Mouse (Mus musculus) hindbrain, embryonic 12.5 days (tissue): ENCODE measurements around the gene Tead3. TPM values are rescaled to one million over a fixed set of nuclear protein-coding genes. Genes with fewer than 3 reads are reported as not detected.
"Not testable (repeated sequence)": the region's sequence is repeated elsewhere in the genome, so short reads cannot be mapped to it uniquely, and the experiment has no call there.

Source experiments
- ATAC-seq: fragments of 200-750 bp; cut with Nextera tagmentation; 2 replicates; pipeline ENCODE4 v1.8.0; 2017; ENCODE audit warnings: moderate TSS enrichment; ENCODE audit not compliant: low FRiP score
- H3K27ac ChIP-seq: fragments of 300-500 bp; sonication (generic); 2 replicates; pipeline ENCODE4 v1.5.1; 2016; ENCODE audit warnings: mild to moderate bottlenecking
- H3K27me3 ChIP-seq: fragments of 300-500 bp; sonication (generic); 2 replicates; pipeline ENCODE4 v1.6.1; 2016; ENCODE audit warnings: mild to moderate bottlenecking
- H3K36me3 ChIP-seq: fragments of 300-500 bp; sonication (generic); 2 replicates; pipeline ENCODE4 v1.6.1; 2016; ENCODE audit warnings: mild to moderate bottlenecking
- H3K4me1 ChIP-seq: fragments of 300-500 bp; sonication (generic); 2 replicates; pipeline ENCODE4 v1.6.1; 2016
- H3K4me2 ChIP-seq: fragments of 300-500 bp; sonication (generic); replicated peaks from 2 replicates; pipeline ENCODE4 v1.6.1; 2016; ENCODE audit warnings: mild to moderate bottlenecking
- H3K4me3 ChIP-seq: fragments of 300-500 bp; sonication (generic); 2 replicates; pipeline ENCODE4 v1.5.1; 2016; ENCODE audit warnings: mild to moderate bottlenecking
- H3K9ac ChIP-seq: fragments of 300-500 bp; sonication (generic); 2 replicates; pipeline ENCODE4 v1.6.1; 2016; ENCODE audit warnings: mild to moderate bottlenecking, moderate library complexity
- H3K9me3 ChIP-seq: fragments of 300-500 bp; sonication (generic); replicated peaks from 2 replicates; pipeline ENCODE4 v1.6.1; 2016; ENCODE audit warnings: mild to moderate bottlenecking
- WGBS: fragments of 180-500 bp; shearing (Covaris S2); methylation state at CpG from one replicate; pipeline ENCODE4 v1.1.7; 2016; 5-methylcytosine and 5-hydroxymethylcytosine counted together
- polyA plus RNA-seq: library from polyadenylated mRNA; unstranded; fragments of >200 nt; fragmentation: Nextera tagmentation; extraction: Ambion mirVana; gene quantifications from 2 replicates; pipeline ENCODE4 v1.2.1, GENCODE M21; 2016

The Tead3 gene
- polyA plus RNA-seq, 1 experiment from 2014 or later: 7.0 TPM

- H3K4me3 ChIP-seq: no peak overlapping the region
- no peaks in the 10 kb centered on the region for H3K9me3 ChIP-seq
- H3K36me3 ChIP-seq: peaks cover 30% of the 10 kb centered on the region
- H3K9ac ChIP-seq: no peak overlapping the region
- WGBS: 94% methylated on average over 8 of the region's 8 CpGs
- ATAC-seq: no peak
- no peak overlapping the region for H3K27ac ChIP-seq
- H3K27me3 ChIP-seq: no peaks in the 10 kb centered on the region
- no peak overlapping the region for H3K4me2 ChIP-seq
- peaks cover 19% of the 10 kb centered on the region for H3K4me1 ChIP-seq
These were observed 24.9 kb downstream of the Tead3 start for GRCm38 (mm10) chr17:28325751-28326150.

- H3K4me2 ChIP-seq, H3K9me3 ChIP-seq, H3K27ac ChIP-seq, ATAC-seq, H3K4me3 ChIP-seq, H3K9ac ChIP-seq, H3K27me3 ChIP-seq: not testable (repeated sequence)
- H3K4me1 ChIP-seq: peaks cover 11% of the 10 kb centered on the region
- H3K36me3 ChIP-seq: peaks cover 35% of the 10 kb centered on the region
- 97% methylated on average over 7 of the region's 7 CpGs for WGBS
These were observed 26.2 kb downstream of the Tead3 start for GRCm38 (mm10) chr17:28324416-28324815.

- Histone ChIP-seq H3K4me1 (peaks cover 7% of the 10 kb centered on the region), H3K36me3 (peaks cover 38% of the 10 kb centered on the region), H3K27ac (no peak overlapping the region), H3K4me3 (no peak overlapping the region), H3K4me2 (no peak overlapping the region), H3K27me3 (no peaks in the 10 kb centered on the region), H3K9ac (no peak overlapping the region), H3K9me3 (no peaks in the 10 kb centered on the region)
- 92% methylated on average over 8 of the region's 8 CpGs for WGBS
- no peak for ATAC-seq
These were observed 26.8 kb downstream of the Tead3 start for GRCm38 (mm10) chr17:28323786-28324185.

GRCm38 (mm10) chr17:28321700-28322099, 28.9 kb downstream of the Tead3 start:
- H3K9ac ChIP-seq: no peak overlapping the region
- H3K36me3 ChIP-seq: peaks cover 55% of the 10 kb centered on the region
- no peak overlapping the region for H3K4me2 ChIP-seq
- no peak overlapping the region for H3K4me3 ChIP-seq
- 92% methylated on average over 4 of the region's 4 CpGs for WGBS
- no peaks in the 10 kb centered on the region for H3K27me3 ChIP-seq
- no peak overlapping the region for H3K27ac ChIP-seq
- H3K9me3 ChIP-seq: no peaks in the 10 kb centered on the region
- no peaks in the 10 kb centered on the region for H3K4me1 ChIP-seq
- ATAC-seq: no peak

GRCm38 (mm10) chr17:28317725-28318124, 32.9 kb downstream of the Tead3 start:
- Histone ChIP-seq H3K4me1 (peaks cover 22% of the 10 kb centered on the region), H3K9ac (no peak overlapping the region), H3K4me2 (no peak overlapping the region), H3K4me3 (no peak overlapping the region), H3K27me3 (no peaks in the 10 kb centered on the region), H3K9me3 (no peaks in the 10 kb centered on the region), H3K27ac (no peak overlapping the region), H3K36me3 (peaks cover 62% of the 10 kb centered on the region)
- no peak for ATAC-seq
- 81% methylated on average over 9 of the region's 9 CpGs for WGBS

GRCm38 (mm10) chr17:28317091-28317490, 33.5 kb downstream of the Tead3 start:
- 61% methylated on average over 8 of the region's 8 CpGs for WGBS
- no peak for ATAC-seq
- Histone ChIP-seq H3K9ac (no peak overlapping the region), H3K4me1 (peaks cover 24% of the 10 kb centered on the region), H3K27me3 (no peaks in the 10 kb centered on the region), H3K27ac (no peak overlapping the region), H3K9me3 (no peaks in the 10 kb centered on the region), H3K36me3 (peaks cover 56% of the 10 kb centered on the region), H3K4me2 (no peak overlapping the region), H3K4me3 (no peak overlapping the region)

- no peak overlapping the region for H3K4me3 ChIP-seq
- no peak for ATAC-seq
- 93% methylated on average over 9 of the region's 9 CpGs for WGBS
- H3K9me3 ChIP-seq: no peaks in the 10 kb centered on the region
- no peak overlapping the region for H3K4me2 ChIP-seq
- H3K4me1 ChIP-seq: peaks cover 24% of the 10 kb centered on the region
- peaks cover 50% of the 10 kb centered on the region for H3K36me3 ChIP-seq
- no peak overlapping the region for H3K27ac ChIP-seq
- H3K27me3 ChIP-seq: no peaks in the 10 kb centered on the region
- H3K9ac ChIP-seq: no peak overlapping the region
These were observed 34.1 kb downstream of the Tead3 start for GRCm38 (mm10) chr17:28316476-28316875.

GRCm38 (mm10) chr17:28315611-28316160, 34.9 kb downstream of the Tead3 start:
- ATAC-seq: no peak
- no peak overlapping the region for H3K27ac ChIP-seq
- no peaks in the 10 kb centered on the region for H3K9me3 ChIP-seq
- H3K4me2 ChIP-seq: 0 out of 2 replicates have a peak overlapping the region, but pooled peaks have one; percentile 8
- H3K4me3 ChIP-seq: no peak overlapping the region
- H3K36me3 ChIP-seq: peaks cover 42% of the 10 kb centered on the region
- H3K9ac ChIP-seq: peak overlapping the region; percentile 27; the same call in 1 of the 2 replicates
- 72% methylated on average over 20 of the region's 20 CpGs for WGBS
- H3K27me3 ChIP-seq: no peaks in the 10 kb centered on the region
- H3K4me1 ChIP-seq: peaks cover 24% of the 10 kb centered on the region

- Histone ChIP-seq H3K4me2 (peak overlapping the region; percentile 85), H3K27me3 (no peaks in the 10 kb centered on the region), H3K27ac (peak overlapping the region; percentile 79), H3K9me3 (no peaks in the 10 kb centered on the region), H3K36me3 (peaks cover 30% of the 10 kb centered on the region), H3K9ac (peak overlapping the region; percentile 85), H3K4me3 (peak overlapping the region; percentile 77), H3K4me1 (peaks cover 24% of the 10 kb centered on the region)
- WGBS: 1% methylated on average over 11 of the region's 11 CpGs
- peak; percentile 12 for ATAC-seq
These were observed 36.8 kb downstream of the Tead3 start for GRCm38 (mm10) chr17:28313880-28314225.

GRCm38 (mm10) chr17:28313212-28313879, 37.3 kb downstream of the Tead3 start, which contains the start of gene Fance:
Gene Fance (plus strand): TSS chr17:28313519.
- no peaks in the 10 kb centered on the region for H3K27me3 ChIP-seq
- ATAC-seq: peak; percentile 97
- peaks cover 28% of the 10 kb centered on the region for H3K4me1 ChIP-seq
- no peaks in the 10 kb centered on the region for H3K9me3 ChIP-seq
- H3K27ac ChIP-seq: peak within 1 kb of the TSS; percentile 79
- peak within 1 kb of the TSS; percentile 85 for H3K4me2 ChIP-seq
- H3K4me3 ChIP-seq: peak within 1 kb of the TSS; percentile 77
- peaks cover 26% of the 10 kb centered on the region for H3K36me3 ChIP-seq
- WGBS: under 1% methylated on average over 69 of the region's 69 CpGs
- H3K9ac ChIP-seq: peak within 1 kb of the TSS; percentile 85

- H3K36me3 ChIP-seq: peaks cover 21% of the 10 kb centered on the region
- H3K27ac ChIP-seq: no peak overlapping the region
- peak overlapping the region; percentile 77 for H3K4me3 ChIP-seq
- peak; percentile 44 for ATAC-seq
- H3K27me3 ChIP-seq: no peaks in the 10 kb centered on the region
- peaks cover 29% of the 10 kb centered on the region for H3K4me1 ChIP-seq
- peak overlapping the region; percentile 85 for H3K4me2 ChIP-seq
- H3K9me3 ChIP-seq: no peaks in the 10 kb centered on the region
- WGBS: 24% methylated on average over 17 of the region's 17 CpGs
- H3K9ac ChIP-seq: 0 out of 2 replicates have a peak overlapping the region, but pooled peaks have one; percentile 85
These were observed 38.1 kb downstream of the Tead3 start for GRCm38 (mm10) chr17:28312232-28313211.
